Mouse (Mus musculus): Measurements from ENCODE around the gene Acss2.

The Acss2 gene

GRCm38 (mm10) chr2:155517455-155518423 lies at the start of gene Acss2, which contains the start of gene Ggt7:
TSS of gene Acss2 (plus strand) at chr2:155517948.
TSS of gene Ggt7 (minus strand) at chr2:155518237.
- DNase-seq, result peak; percentile 99

GRCm38 (mm10) chr2:155472671-155473569 lies 44.8 kb upstream of the Acss2 start:
- peak; percentile 62 for DNase-seq

- peak; percentile 87 for DNase-seq
Measured at GRCm38 (mm10) chr2:155473570-155474088, 44.1 kb upstream of the Acss2 start, which contains the start of gene Ncoa6. TSS of gene Ncoa6 (minus strand) at chr2:155473894.

GRCm38 (mm10) chr2:155482021-155482420 lies 35.7 kb upstream of the Acss2 start:
- peak; percentile 83 for DNase-seq

- DNase-seq, result no peak
Measured at GRCm38 (mm10) chr2:155490998-155491397, 26.8 kb upstream of the Acss2 start.

GRCm38 (mm10) chr2:155502596-155502995 lies 15.2 kb upstream of the Acss2 start:
- DNase-seq, result no peak

- peak; percentile 76 for DNase-seq
Measured at GRCm38 (mm10) chr2:155504440-155505355, 13.1 kb upstream of the Acss2 start.

- no peak for DNase-seq
Measured at GRCm38 (mm10) chr2:155505811-155506210, 11.9 kb upstream of the Acss2 start.

- DNase-seq, result no peak
Measured at GRCm38 (mm10) chr2:155507721-155508470, 9.9 kb upstream of the Acss2 start.

GRCm38 (mm10) chr2:155512479-155512878 lies 5.3 kb upstream of the Acss2 start:
- peak; percentile 80 for DNase-seq

- DNase-seq, result no peak
Measured at GRCm38 (mm10) chr2:155513543-155513942, 4.2 kb upstream of the Acss2 start.

- peak; percentile 84 for DNase-seq
Measured at GRCm38 (mm10) chr2:155514666-155515065, 3.1 kb upstream of the Acss2 start.

GRCm38 (mm10) chr2:155515941-155516340 lies 1.8 kb upstream of the Acss2 start:
- DNase-seq, result peak; percentile 87

GRCm38 (mm10) chr2:155518531-155519270 lies 953 bp downstream of the Acss2 start:
- DNase-seq, result no peak

GRCm38 (mm10) chr2:155523706-155524105 lies 6.0 kb downstream of the Acss2 start:
- DNase-seq, result no peak

GRCm38 (mm10) chr2:155524378-155524777 lies 6.6 kb downstream of the Acss2 start:
- no peak for DNase-seq

GRCm38 (mm10) chr2:155527367-155527766 lies 9.6 kb downstream of the Acss2 start:
- DNase-seq, result no peak

GRCm38 (mm10) chr2:155536292-155536691 lies 18.5 kb downstream of the Acss2 start:
- no peak for DNase-seq

- DNase-seq, result peak; percentile 3
Measured at GRCm38 (mm10) chr2:155537761-155538462, 20.2 kb downstream of the Acss2 start.

All from retina, postnatal 1 day (tissue).